Mouse (Mus musculus) embryonic facial prominence, embryonic 13.5 days (tissue): Measurements from ENCODE around the gene Zbtb8a. TPM values are rescaled to one million over a fixed set of nuclear protein-coding genes. Genes with fewer than 3 reads are reported as not detected.
A peak's percentile ranks its signal among the peaks of the same experiment; 100 is the strongest.

Source experiments
- ATAC-seq: fragments of 200-750 bp; cut with Nextera tagmentation; 2 replicates; pipeline ENCODE4 v1.8.0; 2017; ENCODE audit warnings: low read depth; ENCODE audit not compliant: insufficient number of reproducible peaks, insufficient read depth, low FRiP score, low TSS enrichment
- H3K27ac ChIP-seq: fragments of 300-500 bp; sonication (generic); 2 replicates; pipeline ENCODE4 v1.5.1; 2015; ENCODE audit warnings: moderate library complexity, mild to moderate bottlenecking, inconsistent platforms
- H3K27me3 ChIP-seq: fragments of 300-500 bp; sonication (generic); 2 replicates; pipeline ENCODE4 v1.6.1; 2015; ENCODE audit warnings: mild to moderate bottlenecking, inconsistent platforms
- H3K36me3 ChIP-seq: fragments of 300-500 bp; sonication (generic); 2 replicates; pipeline ENCODE4 v1.6.1; 2015; ENCODE audit warnings: mild to moderate bottlenecking, inconsistent platforms
- H3K4me1 ChIP-seq: fragments of 300-500 bp; sonication (generic); 2 replicates; pipeline ENCODE4 v1.6.1; 2015; ENCODE audit warnings: inconsistent platforms
- H3K4me2 ChIP-seq: fragments of 300-500 bp; sonication (generic); 2 replicates; pipeline ENCODE4 v1.6.1; 2015; ENCODE audit warnings: moderate library complexity, mild to moderate bottlenecking, inconsistent platforms
- H3K4me3 ChIP-seq: fragments of 300-500 bp; sonication (generic); 2 replicates; pipeline ENCODE4 v1.5.1; 2015; ENCODE audit warnings: mild to moderate bottlenecking, inconsistent platforms
- H3K9ac ChIP-seq: fragments of 300-500 bp; sonication (generic); 2 replicates; pipeline ENCODE4 v1.6.1; 2015; ENCODE audit warnings: mild to moderate bottlenecking, inconsistent platforms
- H3K9me3 ChIP-seq: fragments of 300-500 bp; sonication (generic); 2 replicates; pipeline ENCODE4 v1.6.1; 2016; ENCODE audit warnings: inconsistent platforms
- WGBS: fragments of 180-500 bp; shearing (Covaris S2); methylation state at CpG from one replicate; pipeline ENCODE4 v1.1.7; 2015; ENCODE audit warnings: mixed read lengths; 5-methylcytosine and 5-hydroxymethylcytosine counted together
- polyA plus RNA-seq: library from polyadenylated mRNA; unstranded; fragments of >200 nt; fragmentation: Nextera tagmentation; extraction: Ambion mirVana; gene quantifications from 2 replicates; pipeline ENCODE4 v1.2.1, GENCODE M21; 2015

Zbtb8a gene
- polyA plus RNA-seq, 1 experiment from 2014 or later = 13.6 TPM

DNA sequence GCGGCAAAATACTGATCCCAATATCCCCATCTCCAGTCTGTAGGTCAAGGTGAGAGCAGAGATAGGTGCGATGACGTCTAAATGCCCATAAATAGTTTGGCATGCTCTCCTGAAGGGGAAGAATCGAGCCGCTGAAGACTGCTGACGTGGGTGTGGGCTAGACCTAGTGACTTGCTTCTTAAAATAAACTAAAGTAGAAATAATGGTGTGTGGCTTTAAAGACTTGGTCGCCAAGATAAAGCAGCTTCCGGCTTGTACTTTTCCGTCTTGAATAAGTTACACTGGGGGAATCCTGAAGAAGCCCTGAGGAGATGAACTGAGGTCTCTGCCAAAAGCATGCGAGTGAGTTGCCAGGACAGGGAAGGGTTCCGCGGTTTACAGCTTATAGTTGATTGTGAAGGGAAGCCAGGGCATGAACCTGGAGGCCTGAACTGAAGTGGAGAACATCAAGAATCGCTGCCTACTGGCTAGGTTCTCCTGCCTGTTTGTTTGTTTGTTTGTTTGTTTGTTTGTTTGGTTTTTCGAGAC lies 12.4 kb upstream of the Zbtb8a start:
- Histone ChIP-seq H3K4me1 (no peaks in the 10 kb centered on the region), H3K4me3 (no peak overlapping the region), H3K27me3 (no peaks in the 10 kb centered on the region), H3K9me3 (no peaks in the 10 kb centered on the region), H3K36me3 (no peaks in the 10 kb centered on the region), H3K9ac (no peak overlapping the region), H3K4me2 (no peak overlapping the region), H3K27ac (no peak overlapping the region)
- ATAC-seq = no peak
- 84% methylated on average over 14 of the region's 14 CpGs for WGBS

DNA sequence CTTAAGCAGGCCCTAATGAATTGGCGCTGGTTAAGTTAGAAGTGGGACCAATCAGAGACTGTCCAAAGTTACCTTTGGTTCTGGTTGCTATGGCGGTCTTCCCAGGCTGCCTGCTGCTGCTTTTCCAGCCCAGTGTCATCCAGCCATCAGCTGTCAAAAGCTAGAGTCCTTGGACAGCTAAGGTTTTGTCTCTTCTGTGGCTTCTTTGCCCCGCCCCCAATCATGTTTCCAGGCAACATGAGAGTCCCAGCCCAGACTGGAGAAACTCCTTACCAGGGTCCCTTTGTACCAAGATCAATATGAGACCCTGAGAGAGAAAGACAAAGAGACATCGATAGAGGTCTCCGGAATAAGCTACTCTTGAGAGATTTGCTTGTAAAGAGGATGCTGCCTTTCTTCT lies 10.5 kb upstream of the Zbtb8a start:
- no peaks in the 10 kb centered on the region for H3K9me3 ChIP-seq
- H3K27ac ChIP-seq = no peak overlapping the region
- H3K4me1 ChIP-seq = no peaks in the 10 kb centered on the region
- no peak overlapping the region for H3K4me3 ChIP-seq
- 76% methylated on average over 5 of the region's 5 CpGs for WGBS
- H3K9ac ChIP-seq = no peak overlapping the region
- no peak for ATAC-seq
- H3K36me3 ChIP-seq = no peaks in the 10 kb centered on the region
- H3K27me3 ChIP-seq = no peaks in the 10 kb centered on the region
- no peak overlapping the region for H3K4me2 ChIP-seq

DNA sequence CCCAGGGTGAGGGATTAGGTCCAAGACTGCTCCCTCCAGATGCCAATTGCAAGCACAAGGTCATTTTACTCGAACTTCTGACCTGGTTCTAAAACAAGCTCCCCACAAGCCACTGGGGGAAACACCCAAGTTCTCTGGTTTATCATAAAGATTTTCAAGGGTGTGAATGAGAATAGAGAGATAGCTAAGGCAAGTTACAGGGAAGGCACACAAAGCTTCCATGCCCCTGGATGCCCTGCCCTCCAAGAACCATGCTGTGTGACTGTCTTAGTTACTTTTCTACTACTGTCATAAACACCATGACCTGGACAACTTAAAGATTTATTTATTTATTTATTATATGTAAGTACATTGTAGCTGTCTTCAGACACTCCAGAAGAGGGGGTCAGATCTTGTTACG lies 9.1 kb upstream of the Zbtb8a start:
- no peaks in the 10 kb centered on the region for H3K4me1 ChIP-seq
- no peak overlapping the region for H3K27ac ChIP-seq
- no peak overlapping the region for H3K4me3 ChIP-seq
- H3K36me3 ChIP-seq = no peaks in the 10 kb centered on the region
- H3K9ac ChIP-seq = no peak overlapping the region
- 77% methylated on average over 2 of the region's 2 CpGs for WGBS
- ATAC-seq = no peak
- H3K9me3 ChIP-seq = no peaks in the 10 kb centered on the region
- no peak overlapping the region for H3K4me2 ChIP-seq
- no peaks in the 10 kb centered on the region for H3K27me3 ChIP-seq

DNA sequence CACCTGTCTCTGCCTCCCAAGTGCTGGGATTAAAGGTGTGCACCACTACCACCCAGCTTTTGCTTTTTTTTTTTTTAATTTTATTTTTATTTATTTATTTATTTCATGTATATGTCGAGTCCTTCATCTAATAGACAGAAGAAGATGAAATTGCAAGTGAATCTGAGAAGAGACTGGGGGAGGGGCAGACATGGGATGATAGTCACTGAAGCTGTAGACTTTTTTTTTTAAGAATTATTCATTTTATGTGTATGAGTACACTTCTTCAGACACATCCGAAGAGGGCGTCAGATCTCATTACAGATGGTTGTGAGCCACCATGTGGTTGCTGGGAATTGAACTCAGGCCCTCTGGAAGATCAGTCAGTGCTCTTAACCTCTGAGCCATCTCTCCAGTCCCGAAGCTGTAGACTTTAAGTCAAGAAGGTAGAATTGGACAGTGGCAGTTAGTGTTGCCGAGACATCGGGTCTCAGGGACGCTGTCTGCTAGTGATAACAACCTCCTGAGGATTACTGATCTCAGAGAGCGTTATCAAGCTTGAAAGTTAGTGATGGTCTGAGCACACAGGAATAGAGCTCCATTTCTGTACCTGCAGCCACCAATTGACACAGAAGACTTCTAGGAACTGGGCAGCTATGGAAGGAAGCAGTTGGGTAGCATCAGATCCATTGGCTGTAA lies 8.5 kb upstream of the Zbtb8a start:
- Histone ChIP-seq H3K4me3 (no peak overlapping the region), H3K36me3 (no peaks in the 10 kb centered on the region), H3K27ac (no peak overlapping the region), H3K9ac (no peak overlapping the region), H3K4me2 (no peak overlapping the region), H3K9me3 (no peaks in the 10 kb centered on the region), H3K4me1 (no peaks in the 10 kb centered on the region), H3K27me3 (no peaks in the 10 kb centered on the region)
- WGBS = 87% methylated on average over 8 of the region's 8 CpGs
- no peak for ATAC-seq

DNA sequence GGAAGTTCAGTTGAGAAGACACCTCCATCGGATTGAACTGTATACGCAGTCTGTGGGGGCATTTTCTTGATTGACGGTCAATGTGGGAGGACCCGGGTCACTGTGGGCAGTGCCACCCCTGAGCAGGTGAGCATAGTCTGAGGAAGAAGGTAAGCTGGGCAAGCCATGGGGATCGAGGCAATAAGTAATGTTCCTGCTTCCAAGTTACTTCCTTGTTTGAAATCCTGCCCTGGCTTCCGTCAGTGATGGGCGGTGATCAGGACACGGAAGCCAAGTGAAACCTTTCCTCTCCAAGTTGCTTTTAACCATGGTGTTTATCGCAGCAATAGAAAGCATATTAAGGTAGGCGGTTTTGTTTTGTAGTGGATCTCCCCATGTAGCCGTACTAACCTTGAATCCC lies 7.8 kb upstream of the Zbtb8a start:
- Histone ChIP-seq H3K9me3 (no peaks in the 10 kb centered on the region), H3K36me3 (no peaks in the 10 kb centered on the region), H3K4me3 (no peak overlapping the region), H3K4me2 (no peak overlapping the region), H3K27me3 (no peaks in the 10 kb centered on the region), H3K27ac (no peak overlapping the region), H3K9ac (no peak overlapping the region), H3K4me1 (no peaks in the 10 kb centered on the region)
- 87% methylated on average over 11 of the region's 11 CpGs for WGBS
- ATAC-seq = no peak

DNA sequence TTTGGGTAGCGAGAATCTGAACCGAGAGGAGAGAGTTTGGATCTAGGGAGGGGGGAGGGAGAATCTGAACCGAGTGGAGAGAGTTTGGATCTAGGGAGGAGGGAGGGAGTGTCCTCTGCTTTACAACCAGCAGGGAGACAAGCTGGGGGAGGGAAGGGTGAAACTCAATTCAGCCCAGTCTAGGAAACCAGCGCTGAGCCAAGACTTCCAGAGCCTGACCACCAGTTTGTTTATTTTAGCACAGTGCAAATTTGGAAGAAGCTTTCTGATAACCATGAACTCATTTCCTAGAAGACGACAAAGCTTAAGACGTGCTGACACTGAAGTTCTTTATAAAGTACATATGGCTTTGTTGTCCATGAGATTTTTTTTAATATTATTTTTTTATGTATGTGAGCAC lies 6.5 kb upstream of the Zbtb8a start:
- 30% methylated on average over 6 of the region's 6 CpGs for WGBS
- H3K4me1 ChIP-seq = no peaks in the 10 kb centered on the region
- no peaks in the 10 kb centered on the region for H3K9me3 ChIP-seq
- no peak for ATAC-seq
- 0 out of 2 replicates have a peak, but pooled peaks cover 4% of the 10 kb centered on the region for H3K27me3 ChIP-seq
- no peak overlapping the region for H3K4me2 ChIP-seq
- no peak overlapping the region for H3K27ac ChIP-seq
- H3K9ac ChIP-seq = no peak overlapping the region
- H3K36me3 ChIP-seq = no peaks in the 10 kb centered on the region
- H3K4me3 ChIP-seq = no peak overlapping the region

DNA sequence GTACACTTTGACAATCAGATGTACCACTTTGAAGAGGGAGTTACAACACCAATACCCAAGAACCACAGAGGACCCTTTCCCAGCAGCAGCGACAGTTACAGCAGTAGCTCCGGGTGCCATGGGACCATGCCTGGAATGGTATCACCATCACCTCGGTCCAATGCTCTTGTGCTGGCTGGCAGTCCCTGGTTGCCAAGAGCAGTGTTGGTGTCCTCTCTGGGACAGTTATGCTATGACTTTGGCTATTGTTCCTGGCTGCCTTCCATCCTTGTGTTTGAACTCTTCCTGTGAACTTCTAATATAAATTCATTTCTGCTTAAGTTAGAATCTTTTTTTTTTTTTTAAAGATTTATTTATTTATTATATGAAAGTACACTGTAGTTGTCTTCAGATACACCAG lies 5.7 kb upstream of the Zbtb8a start:
- no peak for ATAC-seq
- Histone ChIP-seq H3K4me1 (0 out of 2 replicates have a peak, but pooled peaks cover 3% of the 10 kb centered on the region), H3K9me3 (no peaks in the 10 kb centered on the region), H3K27ac (no peak overlapping the region), H3K4me2 (no peak overlapping the region), H3K4me3 (no peak overlapping the region), H3K27me3 (peaks cover 9% of the 10 kb centered on the region), H3K9ac (no peak overlapping the region), H3K36me3 (no peaks in the 10 kb centered on the region)
- WGBS = 95% methylated on average over 3 of the region's 3 CpGs

DNA sequence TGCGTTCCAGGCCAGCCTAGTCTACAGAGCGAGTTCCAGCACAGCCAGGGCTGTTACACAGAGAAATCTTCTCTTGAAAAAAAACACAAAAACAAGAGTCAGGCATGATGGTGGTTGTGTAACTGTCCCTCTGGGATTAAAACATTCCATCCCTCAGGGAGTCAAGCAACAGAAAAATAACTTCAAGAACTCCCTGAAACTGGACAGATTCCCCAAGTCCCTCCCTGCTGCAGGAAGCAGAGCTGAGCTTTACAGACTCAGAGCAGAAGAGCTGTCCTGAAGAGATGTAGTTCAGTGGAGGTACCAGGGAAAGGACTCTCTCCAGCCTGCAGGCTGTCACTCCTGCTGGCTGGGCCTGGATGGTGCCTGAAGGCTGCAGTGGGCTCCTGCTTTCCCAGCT lies 4.6 kb upstream of the Zbtb8a start:
- Histone ChIP-seq H3K4me3 (no peak overlapping the region), H3K27me3 (peaks cover 9% of the 10 kb centered on the region), H3K9me3 (no peaks in the 10 kb centered on the region), H3K36me3 (no peaks in the 10 kb centered on the region), H3K27ac (no peak overlapping the region), H3K4me2 (no peak overlapping the region), H3K4me1 (0 out of 2 replicates have a peak, but pooled peaks cover 3% of the 10 kb centered on the region), H3K9ac (no peak overlapping the region)
- no peak for ATAC-seq
- WGBS = 93% methylated on average over 2 of the region's 2 CpGs

DNA sequence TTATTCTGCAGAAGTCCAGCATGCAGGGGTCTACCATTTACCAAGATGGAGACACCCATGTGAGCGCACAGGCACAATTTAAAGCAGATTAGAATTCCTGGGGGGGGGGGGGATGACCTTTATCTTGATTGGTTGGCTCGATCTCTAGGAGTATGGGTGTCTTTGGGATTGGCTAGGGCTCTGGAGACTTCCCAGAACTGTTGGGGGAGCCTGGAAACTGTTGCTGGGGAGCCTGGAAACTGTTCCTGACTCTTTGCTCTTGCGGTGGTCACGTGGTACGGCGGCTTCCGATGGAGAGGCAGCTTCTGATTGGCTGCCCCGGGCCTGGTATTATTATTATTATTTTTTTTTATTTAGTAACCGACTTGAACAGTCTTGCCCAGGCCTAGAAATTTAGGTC lies 4.1 kb upstream of the Zbtb8a start:
- H3K27me3 ChIP-seq = peaks cover 9% of the 10 kb centered on the region
- H3K4me2 ChIP-seq = no peak overlapping the region
- ATAC-seq = no peak
- 0 out of 2 replicates have a peak, but pooled peaks cover 3% of the 10 kb centered on the region for H3K4me1 ChIP-seq
- no peaks in the 10 kb centered on the region for H3K36me3 ChIP-seq
- no peaks in the 10 kb centered on the region for H3K9me3 ChIP-seq
- no peak overlapping the region for H3K27ac ChIP-seq
- no peak overlapping the region for H3K9ac ChIP-seq
- no peak overlapping the region for H3K4me3 ChIP-seq
- WGBS = 89% methylated on average over 9 of the region's 9 CpGs

DNA sequence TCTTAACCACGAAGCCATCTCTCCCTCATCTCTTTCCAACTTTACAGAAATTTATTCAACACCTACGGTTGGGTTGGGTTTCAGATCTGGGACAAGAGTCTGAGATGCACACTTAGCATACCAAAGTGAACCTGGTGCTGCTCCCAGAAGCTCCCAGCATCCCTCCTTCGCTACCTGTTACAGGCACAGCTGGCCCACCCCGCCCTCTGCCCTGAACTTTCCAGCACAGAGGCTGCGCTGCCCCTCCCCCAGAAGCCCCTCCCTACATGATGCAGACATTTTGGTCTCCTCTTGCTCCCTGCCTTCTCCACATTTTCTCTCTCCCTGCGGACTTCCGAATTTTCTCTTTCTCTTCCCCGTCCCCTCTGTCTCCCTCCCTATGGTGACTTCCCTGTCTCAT lies 3.2 kb upstream of the Zbtb8a start:
- ATAC-seq = no peak
- 82% methylated on average over 8 of the region's 8 CpGs for WGBS

DNA sequence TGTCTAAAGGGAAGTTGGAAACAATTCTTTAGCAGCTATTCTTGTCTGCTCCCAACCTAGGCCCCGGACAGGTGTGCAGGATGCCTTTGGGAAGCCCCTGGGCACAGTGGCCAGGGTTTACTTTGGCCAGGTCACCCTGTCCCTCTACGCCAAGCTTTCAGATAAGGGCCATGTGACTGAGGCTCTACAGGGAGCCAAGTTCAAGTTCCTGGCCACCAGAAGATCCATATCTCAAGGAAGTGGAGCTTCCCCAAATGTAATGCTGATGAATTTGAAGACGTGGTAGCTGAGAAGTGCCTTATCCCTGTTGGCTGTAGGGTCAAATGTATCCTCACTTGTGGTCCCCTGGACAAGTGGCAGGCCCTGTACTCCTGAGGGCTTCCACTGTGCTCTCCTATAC lies 1.9 kb upstream of the Zbtb8a start:
- Histone ChIP-seq H3K4me2 (no peak overlapping the region), H3K27me3 (peaks cover 25% of the 10 kb centered on the region), H3K9me3 (no peaks in the 10 kb centered on the region), H3K4me3 (no peak overlapping the region), H3K27ac (no peak overlapping the region), H3K4me1 (peaks cover 9% of the 10 kb centered on the region), H3K36me3 (no peaks in the 10 kb centered on the region), H3K9ac (no peak overlapping the region)
- no peak for ATAC-seq
- WGBS = 87% methylated on average over 3 of the region's 3 CpGs

More for the DNA sequence above, 3.2 kb upstream of the Zbtb8a start:
- Histone ChIP-seq H3K9ac (no peak overlapping the region), H3K9me3 (no peaks in the 10 kb centered on the region), H3K4me1 (peaks cover 3% of the 10 kb centered on the region; the same call in 1 of the 2 replicates), H3K27me3 (peaks cover 12% of the 10 kb centered on the region), H3K36me3 (no peaks in the 10 kb centered on the region), H3K27ac (no peak overlapping the region), H3K4me2 (no peak overlapping the region), H3K4me3 (no peak overlapping the region)

DNA sequence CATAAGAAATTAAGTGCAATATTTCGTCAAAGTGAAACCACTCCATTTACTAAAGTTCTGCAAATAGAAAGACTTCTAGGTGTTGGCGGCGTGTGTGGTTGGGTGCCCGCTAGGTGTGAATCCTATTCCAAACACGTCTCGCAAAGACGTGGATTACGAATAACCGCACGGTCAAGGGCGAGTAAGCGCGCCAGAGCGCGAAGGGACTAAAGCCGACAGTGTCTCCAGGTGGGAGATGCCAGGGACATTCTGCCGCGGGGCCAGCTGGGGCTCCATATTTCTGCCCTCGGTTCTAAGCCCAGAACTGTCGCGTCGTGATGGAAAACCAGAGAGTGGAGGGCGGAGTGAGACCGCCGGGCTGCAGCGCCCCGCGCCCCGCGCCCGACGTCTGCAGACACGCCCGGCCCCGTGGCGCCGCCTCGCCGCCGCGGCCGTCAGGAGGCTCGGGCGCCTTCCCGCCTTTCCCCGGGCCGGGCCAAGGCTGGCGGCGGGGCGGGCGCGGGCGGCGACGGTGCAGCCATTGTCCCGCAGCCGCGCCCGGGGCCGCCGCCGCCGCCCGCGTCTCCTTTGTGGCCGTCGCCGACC lies 863 bp downstream of the Zbtb8a start:
- H3K4me2 ChIP-seq = peak overlapping the region; percentile 77
- H3K27ac ChIP-seq = peak overlapping the region; percentile 83
- H3K4me1 ChIP-seq = peaks cover 11% of the 10 kb centered on the region
- H3K9ac ChIP-seq = peak overlapping the region; percentile 88
- H3K27me3 ChIP-seq = peaks cover 26% of the 10 kb centered on the region
- under 1% methylated on average over 40 of the region's 68 CpGs for WGBS
- no peak for ATAC-seq
- no peaks in the 10 kb centered on the region for H3K36me3 ChIP-seq
- no peaks in the 10 kb centered on the region for H3K9me3 ChIP-seq
- H3K4me3 ChIP-seq = peak overlapping the region; percentile 73
